Comparison of ENCODE assay signal across 18 mouse cellular contexts in the genomic region with DNA sequence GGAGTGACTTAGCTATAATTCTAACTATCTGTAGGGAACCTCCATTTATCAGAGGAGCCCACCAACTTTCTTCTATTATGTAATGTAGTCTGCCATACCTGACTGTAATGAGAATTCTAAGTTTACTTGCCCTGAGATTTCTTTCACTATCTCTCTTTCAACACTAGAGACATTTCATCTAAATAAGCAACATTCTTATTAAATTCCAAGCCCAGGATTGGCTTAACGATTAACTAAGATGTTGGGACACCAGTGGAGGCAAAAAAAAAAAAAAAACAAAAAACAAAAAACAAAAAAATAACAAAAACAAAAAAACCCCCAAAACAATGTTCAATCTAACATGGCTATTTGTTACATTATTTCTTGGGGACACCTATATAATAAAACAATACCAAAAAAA.
"Had no signal": no experiment of that assay in that cellular context is flagged by ENCODE, and none has a peak within 500 bp of the region (broad histone marks: within the 10 kb centered on the region; RNA-seq: fewer than 3 reads in every experiment).

No protein-coding gene starts in this region.

- H3K9me3 ChIP-seq: midbrain, embryonic 12.5 days; neural tube, embryonic 13.5 days; neural tube, embryonic 15.5 days had no signal

- H3K27ac ChIP-seq: midbrain, embryonic 10.5 days; midbrain, embryonic 12.5 days; neural tube, embryonic 13.5 days; neural tube, embryonic 15.5 days had no signal

- ATAC-seq: midbrain, embryonic 16.5 days had no signal

- H3K9ac ChIP-seq: lung, embryonic 14.5 days; midbrain, embryonic 12.5 days; neural tube, embryonic 13.5 days; neural tube, embryonic 15.5 days had no signal

- H3K27me3 ChIP-seq: midbrain, embryonic 12.5 days; neural tube, embryonic 13.5 days; neural tube, embryonic 15.5 days had no signal

- H3K4me3 ChIP-seq: midbrain, embryonic 10.5 days; midbrain, embryonic 12.5 days; myocyte; neural tube, embryonic 13.5 days; neural tube, embryonic 15.5 days had no signal

- H3K4me2 ChIP-seq: lung, embryonic 14.5 days; midbrain, embryonic 12.5 days; neural tube, embryonic 13.5 days; neural tube, embryonic 15.5 days had no signal

- DNase-seq: lung, postnatal 10 days; lung, postnatal 4 days; midbrain, embryonic 14.5 days; retina, postnatal 1 day; right cerebral cortex, adult 18-20 months; right cerebral cortex, postnatal 25 days; right cerebral cortex, postnatal 4 days; spleen, adult 18-20 months; thymus, adult 18-20 months; thymus, postnatal 14 days; thymus, postnatal 36 days had no signal
